Mouse (Mus musculus) MEL (cell line): Measurements from ENCODE around the gene Vsig1.

Source experiments
- CHD2 ChIP-seq: IDR thresholded peaks from 2 replicates; pipeline ENCODE4 v1.6.1; 2011; ENCODE audit warnings: low read length, improper control_type of control experiment
- CTCF ChIP-seq, 3 experiments: IDR thresholded peaks in 2 of 3; conservative IDR thresholded peaks in 1 of 3; 2 replicates each; pipeline ENCODE4 v1.5.1; 2011 to 2012; ENCODE audit warnings: low read length in 3 of 3, low read depth in 2 of 3, mild to moderate bottlenecking in 2 of 3, improper control_type of control experiment in 1 of 3, inconsistent platforms in 1 of 3, mixed read lengths in 1 of 3, moderate library complexity in 1 of 3; ENCODE audit not compliant: control insufficient read depth in 1 of 3, insufficient read depth in 1 of 3, poor library complexity in 1 of 3, severe bottlenecking in 1 of 3
- ELF1 ChIP-seq: IDR thresholded peaks from 2 replicates; pipeline ENCODE4 v1.6.1; 2014; ENCODE audit warnings: low read depth, mild to moderate bottlenecking, inconsistent platforms, low read length, improper control_type of control experiment, moderate library complexity
- EP300 ChIP-seq, 2 experiments: IDR thresholded peaks; 2 replicates each; pipeline ENCODE4 v1.6.1; 2011; ENCODE audit warnings: improper control_type of control experiment in 2 of 2, low read length in 2 of 2, low read depth in 1 of 2, mild to moderate bottlenecking in 1 of 2
- HCFC1 ChIP-seq: IDR thresholded peaks from 2 replicates; pipeline ENCODE4 v1.6.1; 2012; ENCODE audit warnings: low read depth, mild to moderate bottlenecking, inconsistent platforms, low read length, improper control_type of control experiment, moderate library complexity
- JUND ChIP-seq: IDR thresholded peaks from 2 replicates; pipeline ENCODE4 v1.6.1; 2011; ENCODE audit warnings: low read depth, mild to moderate bottlenecking, improper control_type of control experiment, low read length
- MAX ChIP-seq: IDR thresholded peaks from 2 replicates; pipeline ENCODE4 v1.6.1; 2011; ENCODE audit warnings: low read length, improper control_type of control experiment
- MXI1 ChIP-seq: IDR thresholded peaks from 2 replicates; pipeline ENCODE4 v1.6.1; 2011; ENCODE audit warnings: mild to moderate bottlenecking, low read depth, low read length, improper control_type of control experiment
- NRF1 ChIP-seq: IDR thresholded peaks from 2 replicates; pipeline ENCODE4 v1.6.1; 2014; ENCODE audit warnings: low read depth, mild to moderate bottlenecking, inconsistent platforms, low read length, improper control_type of control experiment, moderate library complexity; ENCODE audit not compliant: poor library complexity, insufficient read depth, severe bottlenecking
- POLR2A ChIP-seq, 2 experiments: IDR thresholded peaks; 2 replicates each; pipeline ENCODE4 v1.6.1; 2011 to 2012; ENCODE audit warnings: low read length in 2 of 2, mild to moderate bottlenecking in 2 of 2, control low read depth in 1 of 2, improper control_type of control experiment in 1 of 2, low read depth in 1 of 2, moderate library complexity in 1 of 2; ENCODE audit not compliant: control insufficient read depth in 1 of 2, insufficient read depth in 1 of 2, poor library complexity in 1 of 2
- POLR2AphosphoS5 ChIP-seq: IDR thresholded peaks from 2 replicates; pipeline ENCODE4 v1.6.1; 2012; ENCODE audit warnings: low read depth, borderline replicate concordance, mild to moderate bottlenecking, inconsistent platforms, low read length, moderate library complexity, mixed read lengths
- TAL1 ChIP-seq: IDR thresholded peaks from 2 replicates; pipeline ENCODE4 v1.6.1; 2012; ENCODE audit warnings: mild to moderate bottlenecking, inconsistent platforms, low read length, moderate library complexity, mixed read lengths
- TCF12 ChIP-seq: IDR thresholded peaks from 2 replicates; pipeline ENCODE4 v1.6.1; 2014; ENCODE audit warnings: low read depth, mild to moderate bottlenecking, inconsistent platforms, low read length, improper control_type of control experiment, moderate library complexity
- ZC3H11A ChIP-seq: IDR thresholded peaks from 2 replicates; pipeline ENCODE4 v1.6.1; 2012; ENCODE audit warnings: low read depth, mild to moderate bottlenecking, inconsistent platforms, low read length, improper control_type of control experiment

DNA sequence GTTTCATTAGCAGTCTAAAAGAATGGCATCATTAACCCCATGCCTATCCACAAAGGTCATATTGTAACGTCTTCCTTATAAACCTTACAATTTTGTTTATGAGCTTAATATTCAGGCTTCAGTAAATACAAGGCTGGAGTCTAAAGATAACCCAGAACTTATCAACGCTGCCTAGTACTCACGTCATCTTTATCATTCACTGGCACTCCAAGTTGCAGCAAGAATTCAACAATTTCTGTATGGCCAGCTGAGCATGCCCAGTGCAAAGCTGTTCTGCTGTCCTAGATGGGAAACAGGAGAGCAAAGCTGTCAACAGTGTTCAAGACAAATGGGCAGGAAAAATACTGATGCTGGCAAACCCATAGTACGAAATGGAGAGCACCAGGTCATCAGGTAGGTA, 46.2 kb downstream of the Vsig1 start:
- TF ChIP-seq CHD2 (no peak), EP300 (IDR thresholded peaks at IDR 0.05; ENCODE audit: low read depth in 1 of 2, low read length in 2 of 2) (peak; percentile 67 to 79), ZC3H11A (no peak), CTCF (IDR thresholded peaks at IDR 0.05 in 2 of 3, conservative IDR thresholded peaks at IDR 0.05 in 1 of 3; ENCODE audit: control insufficient read depth in 1 of 3, insufficient read depth in 1 of 3, low read depth in 2 of 3, low read length in 3 of 3, poor library complexity in 1 of 3, severe bottlenecking in 1 of 3) (no peak), ELF1 (no peak), TCF12 (peak; percentile 85), HCFC1 (no peak), TAL1 (peak; percentile 51), POLR2A (IDR thresholded peaks at IDR 0.05; ENCODE audit: control insufficient read depth in 1 of 2, insufficient read depth in 1 of 2, low read depth in 1 of 2, low read length in 2 of 2, poor library complexity in 1 of 2) (no peak), JUND (no peak), POLR2AphosphoS5 (no peak), MAX (no peak), MXI1 (no peak), NRF1 (peak; percentile 83)
